ENCODE assay signal across 13 mouse cellular contexts in genomic region chr11:21141242-21141641, GRCm38 (mm10).
"Had no signal": no experiment of that assay in that cellular context is flagged by ENCODE, and none has a peak within 500 bp of the region (broad histone marks: within the 10 kb centered on the region; RNA-seq: fewer than 3 reads in every experiment).

No protein-coding gene starts in this region.

- ATAC-seq: hindbrain, postnatal 0 days; intestine, embryonic 16.5 days had no signal

- DNase-seq: gastrocnemius, adult 2 months; gastrocnemius, postnatal 10 days; gastrocnemius, postnatal 36 days; heart, adult 18-20 months; heart, postnatal 10 days; kidney, adult 18-20 months; kidney, adult 8-10 months; kidney, postnatal 10 days; kidney, postnatal 25 days; liver; liver, embryonic 13.5 days had no signal
